Mouse (Mus musculus) right cerebral cortex, postnatal 4 days (tissue): ENCODE results near the gene Tomm70a.
A peak's percentile ranks its signal among the peaks of the same experiment; 100 is the strongest.

Source experiments
- DNase-seq: peaks from one replicate; pipeline ENCODE4 v3.0.0-alpha.2; 2022

Tomm70a gene

DNA sequence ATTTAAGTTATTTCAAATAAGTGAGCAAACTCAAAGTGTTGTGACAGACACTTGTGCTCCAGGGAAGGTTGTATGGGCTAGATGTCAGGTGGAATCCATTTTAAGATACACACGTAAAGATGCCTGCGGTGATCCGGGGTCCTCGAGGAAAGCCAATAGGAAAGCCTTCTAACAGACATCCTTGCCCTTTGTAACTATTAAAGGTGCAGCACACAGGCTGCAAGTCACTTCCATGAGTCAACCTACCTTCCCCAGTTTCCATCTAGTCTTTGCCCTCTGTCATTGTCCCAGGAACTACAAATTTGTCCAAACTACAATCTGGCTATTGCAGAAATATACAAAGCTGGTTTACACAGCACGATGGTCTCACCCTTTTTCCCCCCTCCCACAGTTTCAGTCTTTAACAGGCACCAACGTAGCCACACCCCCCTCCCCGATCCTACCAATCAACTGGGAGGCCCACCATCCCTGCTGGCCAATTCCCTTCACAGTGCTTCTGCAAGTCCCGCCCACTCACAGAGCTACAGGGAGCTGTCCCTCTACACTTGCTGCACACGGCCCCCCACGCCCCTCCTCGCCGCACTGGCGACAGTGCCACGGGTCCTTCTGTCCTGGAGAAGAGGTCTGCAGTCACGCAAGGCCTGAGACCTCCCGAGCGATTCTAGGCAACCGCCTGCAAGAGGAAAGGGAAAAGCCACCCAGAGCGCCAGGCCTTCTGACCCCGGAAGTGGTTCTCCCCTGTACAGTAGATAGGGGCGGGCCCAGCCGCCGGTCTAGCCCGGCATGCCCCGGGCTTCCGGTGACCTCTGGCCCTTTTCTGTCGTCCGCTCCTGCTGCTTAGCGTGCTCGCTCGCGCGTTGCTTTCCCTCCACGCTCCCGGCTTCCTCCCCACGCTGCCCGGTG is at the start of gene Tomm70a:
Gene Tomm70a, plus strand, starts transcription at position 791 of the 903 bp plus-strand sequence.
- DNase-seq = peak; percentile 90

DNA sequence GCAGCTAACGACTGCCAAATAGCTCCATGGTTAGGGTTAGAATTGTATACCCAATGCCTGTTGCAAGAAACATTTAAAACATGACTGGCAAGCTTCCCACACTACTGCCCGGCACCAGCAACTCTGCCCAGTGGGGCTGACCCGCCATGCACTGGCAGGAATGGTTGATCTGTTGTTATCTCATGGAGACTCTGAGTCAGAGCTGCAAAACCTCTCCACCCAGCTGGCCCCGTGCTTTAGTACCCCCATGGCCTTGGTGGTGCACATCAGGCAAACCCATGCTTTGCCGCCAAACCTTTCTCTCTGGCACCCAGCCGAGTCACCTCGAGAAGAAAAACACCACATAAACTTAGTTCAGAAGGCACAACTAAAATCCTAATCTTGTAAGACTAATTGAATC is 45.5 kb upstream of the Tomm70a start:
- DNase-seq = no peak

DNA sequence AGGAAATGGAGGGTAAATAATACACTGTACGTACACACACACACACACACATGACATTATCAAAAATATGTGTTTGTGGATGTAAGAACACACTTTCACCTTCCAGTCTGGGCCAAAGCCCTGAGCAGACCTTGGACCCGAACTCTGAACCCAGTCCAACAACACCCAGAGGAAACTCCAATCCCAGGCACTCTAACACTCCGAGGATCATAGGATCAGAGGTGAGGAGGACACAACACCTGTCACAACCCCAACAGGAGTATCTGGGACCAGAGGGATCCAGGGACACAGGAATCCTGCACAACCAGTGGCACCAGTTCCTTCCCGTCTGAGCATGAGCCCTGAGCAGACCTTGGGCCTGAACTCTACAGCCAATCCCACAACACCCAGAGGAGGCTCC is 41.9 kb upstream of the Tomm70a start:
- DNase-seq = no peak

DNA sequence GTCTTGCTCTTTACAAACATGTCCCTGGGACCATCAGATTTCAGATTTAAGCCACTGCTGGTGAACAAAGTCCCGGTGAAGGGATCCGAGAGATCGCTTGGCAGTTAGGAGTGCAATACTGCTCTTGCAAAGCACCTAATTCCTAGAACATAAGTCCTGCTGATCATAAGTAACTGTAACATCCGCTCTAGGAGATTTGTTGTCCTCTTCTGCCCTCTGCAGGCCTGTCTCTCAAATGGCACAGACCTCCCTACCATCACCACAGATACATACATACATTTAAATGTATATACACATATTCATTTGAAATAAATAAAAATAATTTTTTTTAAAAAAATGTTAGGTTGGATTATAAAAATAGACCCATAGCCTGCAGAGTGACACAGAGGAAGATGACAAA is 29.0 kb upstream of the Tomm70a start:
- peak; percentile 60 for DNase-seq

- no peak for DNase-seq
Measured at GRCm38 (mm10) chr16:57092911-57093605, 28.4 kb upstream of the Tomm70a start.

DNA sequence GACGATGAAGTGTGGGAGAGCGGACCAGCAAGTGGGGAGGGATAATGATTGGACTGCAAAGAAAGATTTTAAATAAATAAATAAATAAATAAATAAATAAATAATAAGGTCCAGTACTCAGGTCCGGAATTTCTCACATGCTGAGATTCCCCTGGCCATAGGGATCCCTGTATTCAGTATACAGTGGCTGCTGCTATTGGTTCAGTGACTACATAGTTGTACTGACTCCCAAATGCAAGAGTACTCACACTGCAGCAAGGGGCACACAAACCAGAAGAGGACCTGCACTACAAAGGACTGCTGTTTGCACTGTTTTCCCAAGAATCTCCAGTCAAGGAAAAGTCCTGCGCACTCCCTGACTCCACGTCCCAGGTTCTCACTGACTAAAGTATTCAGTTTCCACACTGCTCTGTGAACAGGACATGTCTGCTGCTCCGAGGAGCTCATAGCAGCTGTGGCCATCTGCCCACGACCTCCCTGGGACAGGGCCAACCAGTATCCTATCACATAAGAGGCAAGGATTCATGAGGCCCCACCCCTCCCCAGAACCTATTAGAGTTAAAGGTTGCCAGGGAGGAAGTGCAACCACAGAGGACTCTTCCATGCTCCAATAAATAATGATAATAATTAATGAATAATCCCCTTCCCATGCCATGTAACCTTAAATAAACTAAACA is 22.9 kb upstream of the Tomm70a start:
- DNase-seq = no peak

GRCm38 (mm10) chr16:57099572-57100237 is 21.8 kb upstream of the Tomm70a start:
- DNase-seq = no peak

DNA sequence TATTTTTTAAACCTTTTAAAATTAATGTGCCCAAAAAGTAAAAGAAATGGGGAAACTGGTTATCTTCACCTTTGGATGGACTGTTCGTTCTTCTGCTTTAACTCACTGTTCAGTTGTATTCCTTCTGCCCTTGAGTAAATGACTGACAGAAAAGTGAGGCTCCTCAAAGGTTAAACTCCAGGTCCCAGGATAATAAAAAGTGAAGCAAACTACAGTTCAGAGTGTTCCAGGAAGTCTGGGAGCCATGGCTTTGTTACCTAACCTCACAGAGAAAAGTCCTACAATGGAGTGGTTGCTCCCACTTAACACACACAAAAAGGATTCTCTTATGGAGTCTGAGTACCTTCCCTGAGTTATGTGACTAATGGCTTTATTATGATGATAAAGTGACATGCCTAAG is 20.3 kb upstream of the Tomm70a start:
- no peak for DNase-seq

DNA sequence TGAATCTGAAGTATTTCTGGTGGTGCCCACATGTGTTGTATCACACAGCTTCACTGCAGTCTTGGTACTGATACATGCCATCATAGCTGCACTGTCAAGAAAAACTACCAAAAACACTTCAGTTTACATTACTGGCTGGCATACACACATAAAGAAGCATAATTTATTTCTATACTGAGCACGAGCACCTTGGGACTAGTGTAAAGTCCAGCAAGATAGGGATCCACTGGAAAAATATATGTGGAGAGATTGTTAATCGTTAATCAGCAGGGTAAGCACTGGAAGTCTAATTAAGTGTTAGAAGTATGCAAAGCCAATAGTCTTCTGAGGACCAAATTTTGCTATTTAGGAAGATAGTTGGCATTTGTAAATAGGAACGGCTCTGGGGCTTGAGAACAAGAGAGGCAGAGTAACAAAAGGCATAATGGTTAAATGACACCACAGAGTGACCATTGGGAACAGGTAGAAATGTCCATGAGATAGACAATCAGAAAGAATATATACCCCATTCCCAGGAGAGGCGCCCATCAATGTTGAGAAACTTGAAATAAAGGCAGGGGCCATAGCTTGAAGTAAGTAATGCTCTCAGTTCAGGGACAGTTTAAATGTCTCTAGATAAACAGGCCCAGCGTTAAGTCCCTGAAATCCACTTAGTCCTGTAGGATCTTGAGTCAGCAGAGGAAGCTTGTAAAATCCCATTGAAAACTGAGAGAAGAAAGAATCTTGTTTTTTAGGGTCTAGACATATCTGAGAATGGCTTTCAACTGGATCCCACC is 15.1 kb upstream of the Tomm70a start:
- no peak for DNase-seq

DNA sequence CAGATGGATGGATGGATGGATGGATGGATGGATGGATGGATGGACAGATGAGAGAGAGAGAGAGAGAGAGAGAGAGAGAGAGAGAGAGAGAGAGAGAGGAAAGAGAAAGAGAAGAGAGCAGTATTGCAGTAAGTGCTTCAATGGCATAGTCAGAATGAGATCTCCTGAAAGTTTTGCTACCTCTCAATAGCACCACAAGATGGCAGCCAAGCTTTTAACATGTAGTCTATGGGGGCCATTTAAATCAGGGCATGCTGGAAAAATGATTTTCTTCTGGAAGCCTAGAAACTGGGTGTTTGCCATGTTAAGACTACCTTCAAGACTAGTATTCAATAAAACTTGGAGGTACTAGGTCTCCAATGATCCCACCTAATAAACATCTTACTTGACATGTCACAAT is 5.4 kb upstream of the Tomm70a start:
- DNase-seq = no peak

GRCm38 (mm10) chr16:57117562-57117961 is 3.9 kb upstream of the Tomm70a start:
- DNase-seq = no peak

GRCm38 (mm10) chr16:57121816-57122415 is 413 bp downstream of the Tomm70a start:
- peak; percentile 42 for DNase-seq

DNA sequence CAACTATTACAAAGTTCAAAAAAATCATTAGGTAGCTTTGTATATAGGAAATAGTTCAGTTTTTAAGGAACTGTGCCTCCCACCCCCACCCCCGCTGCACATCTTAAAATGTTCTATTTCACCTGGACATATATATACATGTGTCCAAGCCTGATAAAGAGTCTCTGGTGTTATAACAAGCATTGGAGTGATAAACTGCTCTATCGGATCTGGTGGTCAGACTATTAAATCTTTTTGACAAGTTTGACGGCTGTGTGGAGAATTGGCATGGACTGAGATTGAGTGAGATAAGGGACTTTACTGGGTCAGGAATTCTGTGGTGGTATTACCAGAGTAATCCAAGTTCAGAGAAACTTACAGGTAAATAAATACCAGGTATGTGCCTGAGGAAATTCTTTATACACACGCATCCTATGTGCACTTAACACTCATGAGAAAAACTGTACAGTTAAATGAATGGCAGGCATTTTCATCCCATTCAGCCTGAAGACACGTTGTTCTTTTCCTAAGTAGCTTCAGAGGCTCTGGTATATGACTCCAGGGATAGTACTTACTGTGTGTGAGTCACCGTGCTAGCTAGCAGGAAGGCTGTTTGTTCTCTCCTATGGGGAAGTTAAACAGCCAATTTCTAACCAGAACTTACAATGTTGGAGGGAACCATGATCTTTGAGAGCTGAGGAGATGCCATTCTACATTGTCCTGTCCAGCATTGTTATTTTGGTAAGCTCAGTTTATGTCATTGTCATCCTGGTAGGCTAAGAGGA is 1.4 kb downstream of the Tomm70a start:
- DNase-seq = no peak

GRCm38 (mm10) chr16:57126268-57126667 is 4.8 kb downstream of the Tomm70a start:
- no peak for DNase-seq

DNA sequence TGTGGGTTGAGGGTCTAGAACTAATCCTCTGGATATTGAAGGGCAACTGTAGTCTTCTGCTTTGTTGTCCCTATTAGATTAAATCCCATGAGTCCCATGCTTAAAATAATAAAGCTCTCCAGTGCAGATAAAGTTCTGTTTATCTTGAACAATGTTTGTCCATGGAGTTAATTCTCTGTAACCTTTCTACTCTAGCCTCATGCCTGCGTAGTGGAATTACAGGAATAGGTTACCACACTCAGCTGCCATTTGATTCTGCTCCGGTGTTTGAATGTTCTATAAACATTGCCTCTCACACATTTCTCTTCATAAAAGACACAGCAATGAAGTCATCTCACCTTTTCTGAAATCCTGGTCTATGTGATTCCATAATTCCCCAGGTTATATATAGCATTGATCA is 6.3 kb downstream of the Tomm70a start:
- DNase-seq = no peak

- DNase-seq = no peak
Measured at GRCm38 (mm10) chr16:57130752-57131400, 9.4 kb downstream of the Tomm70a start.

- DNase-seq = no peak
Measured at GRCm38 (mm10) chr16:57131544-57131943, 10.0 kb downstream of the Tomm70a start.

- DNase-seq = no peak
Measured at GRCm38 (mm10) chr16:57132326-57132725, 10.8 kb downstream of the Tomm70a start.

GRCm38 (mm10) chr16:57133611-57134010 is 12.1 kb downstream of the Tomm70a start:
- no peak for DNase-seq

DNA sequence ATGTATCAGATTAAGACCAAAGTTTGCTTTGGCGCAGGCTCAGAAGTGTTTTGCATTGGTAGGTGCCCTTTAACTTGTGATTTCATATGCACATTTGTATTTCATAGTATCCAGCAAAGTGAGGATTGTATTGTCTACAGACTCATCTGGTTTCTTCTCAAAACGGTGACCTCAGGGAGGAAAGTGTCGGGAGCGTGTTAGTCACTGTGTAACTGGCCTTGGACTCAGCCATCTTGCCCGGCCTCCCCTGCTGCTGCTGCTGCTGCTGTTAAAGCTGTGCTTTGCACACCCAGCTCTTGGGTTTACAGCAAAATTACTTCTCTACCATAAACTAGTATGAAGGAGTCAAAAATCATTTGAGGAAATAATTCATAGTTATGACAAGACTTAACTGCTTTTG is 23.2 kb downstream of the Tomm70a start:
- no peak for DNase-seq
